Mouse (Mus musculus): ENCODE measurements around the gene Zfp787.
A peak's percentile ranks its signal among the peaks of the same experiment; 100 is the strongest.

DNA sequence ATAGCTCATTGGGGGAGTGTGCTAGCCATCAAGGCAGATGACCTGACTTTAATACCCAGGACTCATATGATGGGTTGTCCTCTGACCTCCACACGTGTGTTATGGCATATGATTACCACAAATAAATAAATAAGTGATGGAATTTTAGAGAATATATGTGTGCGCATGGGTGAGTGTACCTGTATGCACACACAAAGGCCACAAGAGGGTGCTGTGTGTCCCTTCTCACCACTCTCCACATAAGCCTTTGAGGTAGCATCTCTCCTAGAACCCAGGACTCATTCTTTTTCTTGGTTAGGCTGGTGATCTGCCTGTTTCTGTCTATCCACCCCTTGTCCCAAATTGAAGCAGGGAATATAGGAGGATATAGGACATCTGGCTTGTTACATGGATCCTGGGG lies 40.0 kb upstream of the Zfp787 start:
- TF ChIP-seq CTCF (IDR thresholded peaks at IDR 0.05) = peak; percentile 37
- TF ChIP-seq POLR2A (IDR thresholded peaks at IDR 0.05; ENCODE audit: insufficient read depth, low read depth, low read length) = no peak
